Mouse (Mus musculus): ENCODE measurements around the gene Aldh1a1. TPM values are rescaled to one million over a fixed set of nuclear protein-coding genes. Genes with fewer than 3 reads are reported as not detected.

Gene Aldh1a1
- polyA plus RNA-seq, 1 experiment from 2014 or later: 19.4 TPM

GRCm38 (mm10) chr19:20653082-20653676 is 160.7 kb downstream of the Aldh1a1 start:
- H3K36me3 ChIP-seq (ENCODE audit: control insufficient read depth, insufficient read depth, low read length): no peaks in the 10 kb centered on the region
- H3K4me3 ChIP-seq (ENCODE audit: low read depth, low read length): no peak overlapping the region
- H3K27ac ChIP-seq (ENCODE audit: low read length): no peak overlapping the region
- no peak overlapping the region for H3K4me2 ChIP-seq (ENCODE audit: low read length)
- H3K9ac ChIP-seq (ENCODE audit: low read depth, low read length): no peak overlapping the region
- H3K9me3 ChIP-seq (replicated peaks; ENCODE audit: control insufficient read depth, low read length, poor library complexity, severe bottlenecking): no peaks in the 10 kb centered on the region
- H3K27me3 ChIP-seq (ENCODE audit: control insufficient read depth, insufficient read depth, low read depth, low read length): no peaks in the 10 kb centered on the region
- ATAC-seq: no peak
- H3K4me1 ChIP-seq (ENCODE audit: control insufficient read depth, insufficient read depth, low read length): no peaks in the 10 kb centered on the region
- WGBS: 76% methylated on average over 1 of the region's 1 CpGs

DNA sequence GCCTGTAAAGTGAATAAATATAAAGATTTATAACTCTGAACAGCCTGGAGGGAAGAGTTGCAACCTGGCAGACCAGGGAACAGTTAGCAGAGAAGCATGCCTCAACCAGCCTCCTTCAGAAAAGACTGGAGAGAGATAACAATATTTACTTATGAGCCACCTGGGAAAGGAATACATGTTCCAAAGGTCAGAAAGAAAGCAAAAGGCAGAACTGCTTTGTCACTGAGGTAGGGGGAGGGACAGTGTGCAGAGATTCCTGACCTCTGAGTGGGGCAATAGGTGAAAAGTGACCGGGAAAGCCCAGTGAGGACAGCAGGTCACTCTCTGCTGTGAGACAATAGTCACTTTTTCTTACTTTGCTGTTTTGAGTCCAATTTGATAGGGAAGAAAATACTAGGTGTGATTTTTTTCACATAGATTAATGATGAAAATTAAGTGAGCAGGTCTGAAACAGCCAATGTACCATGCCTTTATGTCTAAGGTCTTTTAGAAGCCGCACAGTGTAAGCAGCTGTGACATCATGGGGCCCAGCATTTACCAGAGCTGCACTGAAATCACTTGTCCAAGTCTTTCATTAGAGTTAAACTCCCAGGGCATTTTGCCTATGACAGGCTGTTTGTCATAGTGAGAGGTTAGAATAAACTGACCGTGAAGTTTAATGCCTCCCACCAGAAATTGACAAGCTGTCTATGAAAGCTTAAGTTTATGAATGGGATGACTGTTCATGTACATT is 161.8 kb downstream of the Aldh1a1 start:
- ATAC-seq: no peak
- WGBS: 76% methylated on average over 3 of the region's 3 CpGs
- Histone ChIP-seq H3K9me3 (replicated peaks; ENCODE audit: control insufficient read depth, low read length, poor library complexity, severe bottlenecking) (no peaks in the 10 kb centered on the region), H3K9ac (ENCODE audit: low read depth, low read length) (no peak overlapping the region), H3K4me3 (ENCODE audit: low read depth, low read length) (no peak overlapping the region), H3K27ac (ENCODE audit: low read length) (no peak overlapping the region), H3K4me2 (ENCODE audit: low read length) (no peak overlapping the region), H3K36me3 (ENCODE audit: control insufficient read depth, insufficient read depth, low read length) (no peaks in the 10 kb centered on the region), H3K27me3 (ENCODE audit: control insufficient read depth, insufficient read depth, low read depth, low read length) (no peaks in the 10 kb centered on the region), H3K4me1 (ENCODE audit: control insufficient read depth, insufficient read depth, low read length) (no peaks in the 10 kb centered on the region)

- Histone ChIP-seq H3K9ac (ENCODE audit: low read depth, low read length) (no peak overlapping the region), H3K4me1 (ENCODE audit: control insufficient read depth, insufficient read depth, low read length) (no peaks in the 10 kb centered on the region), H3K4me3 (ENCODE audit: low read depth, low read length) (no peak overlapping the region), H3K27ac (ENCODE audit: low read length) (no peak overlapping the region), H3K4me2 (ENCODE audit: low read length) (no peak overlapping the region), H3K36me3 (ENCODE audit: control insufficient read depth, insufficient read depth, low read length) (no peaks in the 10 kb centered on the region), H3K9me3 (replicated peaks; ENCODE audit: control insufficient read depth, low read length, poor library complexity, severe bottlenecking) (no peaks in the 10 kb centered on the region), H3K27me3 (ENCODE audit: control insufficient read depth, insufficient read depth, low read depth, low read length) (no peaks in the 10 kb centered on the region)
- no peak for ATAC-seq
- 83% methylated on average over 3 of the region's 3 CpGs for WGBS
Measured at GRCm38 (mm10) chr19:20677697-20678355, 185.3 kb downstream of the Aldh1a1 start.

Other genes starting within 250 kb of the Aldh1a1 start
- 7.5 and 9.0 TPM in 2 replicates for gene Anxa1, start 101.8 kb upstream of the Aldh1a1 start, polyA plus RNA-seq (2015; fragmentation: Nextera tagmentation; extraction: Ambion mirVana)
- 0.99 and 1.2 TPM in 2 replicates for gene Aldh1a7, start 234.8 kb downstream of the Aldh1a1 start, polyA plus RNA-seq (2015; fragmentation: Nextera tagmentation; extraction: Ambion mirVana)

Data from midbrain, embryonic 16.5 days (tissue).